Mouse (Mus musculus) T-cell, adult 2 months (primary cell): Measurements from ENCODE around the gene Tmem150c.

Source experiments
- DNase-seq: peaks from one replicate; pipeline ENCODE4 v3.0.0; 2022; ENCODE audit warnings: low spot score

Gene Tmem150c

DNA sequence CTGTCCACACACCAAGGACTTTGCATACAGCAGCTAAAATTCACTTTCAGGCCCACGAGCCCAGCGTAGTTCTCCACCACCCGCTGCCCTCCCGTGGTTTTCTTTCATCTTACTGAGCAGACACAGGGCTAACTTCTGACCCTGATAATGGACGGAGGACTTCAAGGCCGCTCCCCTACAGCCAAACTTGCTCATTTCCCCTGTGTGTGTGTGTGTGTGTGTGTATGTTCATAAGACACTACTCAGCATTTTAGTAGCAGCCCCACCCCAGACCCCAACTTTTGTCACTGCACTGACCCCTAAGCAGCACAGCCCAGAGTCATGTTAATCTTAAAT lies at the start of gene Tmem150c:
TSS of gene Tmem150c (minus strand) at position 171 of the 336 bp plus-strand sequence.
- no peak for DNase-seq

DNA sequence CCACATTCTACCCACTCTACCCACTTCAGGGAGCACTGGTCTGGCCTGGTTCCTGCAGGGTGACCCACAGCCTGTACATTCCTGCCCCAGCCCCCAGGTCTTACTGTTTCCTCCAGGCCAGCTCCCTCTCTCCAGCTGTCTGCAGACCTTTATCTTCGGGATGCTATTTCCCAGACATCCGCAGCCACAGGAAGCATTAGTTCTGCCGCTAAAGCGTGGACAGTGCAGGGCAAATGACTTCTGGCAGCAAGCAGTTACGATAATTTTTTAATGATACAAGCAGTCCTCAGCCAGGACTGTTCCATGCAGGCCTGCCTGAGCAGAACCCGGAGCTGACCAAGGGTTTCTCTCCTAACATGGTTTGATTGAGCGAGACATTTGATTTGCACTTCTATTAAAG lies 49.5 kb upstream of the Tmem150c start:
- DNase-seq: no peak

DNA sequence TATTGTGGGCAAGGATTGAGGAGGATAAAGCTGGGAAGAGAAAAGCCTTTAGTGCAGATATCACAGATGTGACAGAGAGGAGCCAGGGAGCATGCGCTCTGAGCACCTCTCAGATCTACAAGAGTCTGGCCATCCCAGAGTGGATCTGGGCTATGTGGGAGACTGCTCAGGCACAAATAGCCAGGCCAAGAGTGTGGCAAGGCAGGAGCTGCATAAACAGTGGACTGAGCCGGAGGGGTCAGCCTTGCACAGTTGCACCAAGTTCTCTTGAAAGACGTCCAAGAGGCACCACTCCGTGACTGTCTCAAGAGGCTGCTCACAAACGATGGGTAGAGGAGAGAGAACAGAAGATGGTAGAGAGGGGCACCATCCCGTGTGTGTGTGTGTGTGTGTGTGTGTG lies 47.1 kb upstream of the Tmem150c start:
- DNase-seq: no peak

DNA sequence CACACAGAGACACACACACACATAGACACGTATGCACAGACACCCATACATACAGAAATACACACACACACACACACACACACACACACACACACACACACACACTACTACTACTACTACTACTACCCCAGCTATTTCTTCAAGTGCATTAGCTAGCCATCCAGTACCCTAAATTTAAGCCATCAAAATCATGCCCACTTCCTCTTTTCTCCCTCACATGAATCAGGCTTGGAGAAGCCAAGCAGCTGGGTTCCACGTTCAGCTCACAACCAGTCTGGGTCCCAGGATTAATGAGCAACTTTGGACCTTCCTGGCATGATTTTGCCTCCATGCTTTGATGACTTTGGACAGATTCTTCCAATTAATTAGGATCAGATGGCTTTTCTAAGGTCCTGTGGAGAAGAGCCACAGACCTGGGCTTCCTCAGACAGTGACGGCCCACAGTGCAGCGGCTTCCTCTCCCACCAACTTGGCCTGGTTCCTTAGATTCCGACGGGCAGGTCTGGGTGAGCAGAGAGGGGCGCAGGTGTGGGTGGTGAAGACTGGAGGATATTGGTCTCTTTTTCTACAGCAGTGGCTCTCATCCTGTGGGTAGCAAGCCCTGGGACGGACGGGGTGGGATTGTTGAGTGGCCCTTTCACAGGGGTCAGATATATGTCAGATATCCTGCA lies 46.0 kb upstream of the Tmem150c start:
- no peak for DNase-seq

DNA sequence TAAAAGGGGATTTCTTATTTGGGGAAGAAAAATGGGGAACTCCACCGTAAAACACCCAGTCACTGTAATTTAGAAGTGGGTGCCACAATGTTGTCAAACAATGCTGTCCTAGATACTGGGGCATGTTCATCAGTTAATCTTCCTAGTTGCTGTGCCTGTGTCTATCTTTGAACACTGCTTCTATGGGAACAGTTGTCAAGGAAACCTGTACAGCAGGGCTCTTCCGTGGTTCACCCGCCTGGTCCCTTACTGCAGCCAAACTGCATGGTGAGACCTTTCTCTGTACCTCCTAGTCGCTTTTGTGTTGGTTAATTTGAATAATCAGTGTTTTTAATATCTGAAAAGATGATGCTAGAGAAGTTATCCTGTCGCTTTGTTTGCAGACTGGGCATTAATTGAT lies 41.2 kb upstream of the Tmem150c start:
- no peak for DNase-seq

DNA sequence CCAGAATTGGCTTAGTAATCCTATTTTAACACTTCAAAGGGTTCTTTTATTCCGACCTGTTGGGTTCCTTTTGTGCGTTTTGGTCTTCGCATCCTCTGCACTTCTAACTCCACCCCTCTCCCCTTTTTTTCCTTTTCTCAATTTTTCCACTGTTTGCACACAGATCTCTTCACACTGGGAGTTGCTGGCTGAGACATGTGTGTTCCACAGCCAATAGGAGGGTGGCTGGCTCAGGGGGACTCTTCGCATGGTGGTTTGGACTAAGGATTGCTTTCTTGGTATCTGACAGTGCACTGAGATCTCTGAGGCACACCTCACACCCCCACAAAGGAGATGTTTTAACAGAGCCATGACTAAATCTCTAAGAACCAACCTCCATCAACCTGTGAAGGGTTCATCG lies 40.7 kb upstream of the Tmem150c start:
- DNase-seq: no peak

DNA sequence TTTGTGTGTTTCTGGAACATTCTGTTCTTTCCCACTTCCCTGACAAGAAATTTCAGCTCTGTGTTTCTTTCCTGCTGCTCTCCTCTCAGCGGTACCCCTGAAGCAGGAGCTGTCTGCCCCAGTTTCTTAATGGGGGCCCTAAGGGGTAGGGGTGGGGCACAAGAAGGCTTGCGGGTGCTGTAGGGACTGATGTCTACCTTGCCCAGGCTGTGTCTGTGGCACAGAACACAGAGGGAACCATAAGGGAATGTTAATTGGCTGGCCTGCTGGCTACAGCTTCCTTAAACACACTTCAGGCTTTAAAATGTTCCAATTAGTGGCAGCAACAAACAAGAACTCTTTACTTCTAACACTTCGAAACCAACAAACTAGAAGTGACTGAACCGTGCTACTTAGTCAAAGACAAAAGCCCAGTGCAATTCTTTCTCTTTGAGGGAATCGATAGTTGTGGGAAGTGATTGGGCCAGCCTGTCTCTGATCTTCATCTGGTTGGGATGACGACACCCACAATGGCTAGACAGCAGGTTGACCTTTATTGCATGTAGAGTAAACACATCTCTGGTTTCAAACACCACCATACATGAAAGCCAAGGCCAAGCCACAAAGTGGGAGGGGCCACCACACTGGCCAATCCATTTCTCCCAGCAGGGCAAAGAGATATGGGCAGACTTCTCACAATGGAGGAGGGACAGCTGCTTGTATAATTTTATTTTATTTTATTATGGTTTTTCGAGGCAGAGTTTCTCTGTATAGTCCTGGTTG lies 39.7 kb upstream of the Tmem150c start:
- no peak for DNase-seq

DNA sequence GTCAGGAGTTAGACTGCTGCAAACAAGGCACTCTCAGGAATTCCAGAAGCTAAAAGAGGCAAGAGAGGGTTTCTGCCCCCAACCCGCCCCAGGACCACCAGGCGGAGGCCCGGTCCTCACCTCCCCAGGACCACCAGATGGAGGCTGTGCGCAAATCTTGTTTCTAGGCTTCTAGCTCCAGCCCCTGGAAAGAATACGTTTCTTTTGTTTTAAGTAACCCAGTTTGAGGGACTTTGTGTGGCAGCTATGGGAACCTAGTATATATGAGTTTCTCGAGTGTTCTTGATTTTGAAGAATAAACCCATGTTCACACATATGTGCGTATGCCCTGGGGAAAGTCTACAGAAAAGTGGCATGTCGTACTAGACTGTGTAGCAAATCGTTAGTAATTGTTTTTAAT lies 37.9 kb upstream of the Tmem150c start:
- DNase-seq: no peak

DNA sequence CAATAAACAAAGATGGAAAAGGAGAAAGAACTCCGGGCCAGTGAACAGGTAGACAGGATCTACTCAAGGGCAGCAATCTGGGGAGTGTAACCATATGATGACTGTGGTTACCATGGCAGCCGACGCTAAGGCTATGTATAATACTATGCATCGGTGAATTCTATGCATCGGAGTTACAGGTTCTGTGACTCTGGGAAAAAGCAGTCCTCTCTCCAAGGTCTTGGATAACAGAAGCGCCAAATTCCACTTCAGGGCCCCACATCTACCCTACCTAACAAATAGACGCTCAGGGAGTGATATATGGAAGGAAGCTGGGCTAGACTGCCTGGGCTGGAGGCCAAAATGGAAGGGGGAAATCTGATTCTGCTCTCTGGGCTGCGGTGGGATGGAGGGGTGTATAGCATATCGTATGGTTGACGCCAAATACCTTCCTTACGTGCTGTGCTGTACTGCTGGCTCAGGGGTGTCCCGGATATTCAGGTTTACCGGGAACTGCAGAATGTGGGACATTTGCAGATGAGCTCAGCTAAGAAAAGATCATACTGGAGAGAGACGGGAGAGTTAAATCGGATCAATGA lies 37.3 kb upstream of the Tmem150c start:
- no peak for DNase-seq

DNA sequence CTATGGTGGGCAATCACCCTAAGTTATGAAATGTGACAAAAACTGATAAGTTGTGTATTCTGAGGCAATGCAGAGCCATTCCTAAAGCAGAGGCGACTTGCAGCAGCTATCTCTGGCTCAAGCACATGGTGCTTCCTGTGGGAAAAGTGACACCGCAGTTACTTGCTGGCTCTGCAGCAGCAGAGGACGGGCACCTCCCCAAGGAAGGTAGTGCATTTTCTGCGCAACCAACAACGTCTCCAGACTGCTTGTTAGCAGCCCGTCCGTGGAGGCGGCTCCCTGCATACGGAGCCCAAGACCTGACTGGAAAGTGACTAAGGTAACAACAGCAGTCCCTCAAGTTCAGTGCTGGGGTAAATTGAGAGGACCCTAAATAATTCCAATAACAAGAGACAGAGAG lies 36.8 kb upstream of the Tmem150c start:
- DNase-seq: no peak

DNA sequence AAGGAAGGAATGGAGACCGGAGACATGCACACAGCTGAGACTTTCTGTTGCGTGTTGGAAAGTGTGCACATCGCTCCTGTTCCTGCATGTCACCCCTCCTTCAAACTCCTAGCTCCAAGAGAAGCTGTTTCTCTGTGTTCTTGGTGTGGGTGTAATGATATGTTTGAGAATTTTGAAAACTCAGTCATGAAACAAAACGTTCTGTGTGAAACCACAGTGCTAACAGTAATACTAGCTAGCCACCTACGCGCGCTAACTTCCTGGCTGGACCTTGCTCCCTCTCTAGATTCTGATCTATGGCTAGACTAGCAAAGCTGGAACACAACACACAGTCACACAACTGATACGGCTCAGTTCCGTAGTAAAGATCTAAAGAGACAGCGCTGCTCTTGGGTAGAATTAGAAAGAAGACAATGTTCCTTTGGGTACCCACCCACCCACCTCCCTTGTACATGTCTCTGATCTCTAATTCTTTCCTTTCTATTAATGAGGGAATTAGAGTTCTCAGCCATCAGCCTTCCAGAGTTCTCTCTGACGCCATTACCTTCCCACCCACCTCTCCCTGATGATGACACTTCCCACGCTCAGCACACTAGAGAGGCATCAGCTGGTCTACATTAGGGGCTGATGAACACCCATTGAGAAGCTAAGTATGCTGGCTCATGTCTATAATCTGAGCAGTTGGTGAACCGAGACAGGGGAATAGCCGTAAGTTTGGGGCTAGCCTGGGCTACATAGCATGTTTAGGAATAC lies 32.0 kb upstream of the Tmem150c start:
- DNase-seq: no peak

DNA sequence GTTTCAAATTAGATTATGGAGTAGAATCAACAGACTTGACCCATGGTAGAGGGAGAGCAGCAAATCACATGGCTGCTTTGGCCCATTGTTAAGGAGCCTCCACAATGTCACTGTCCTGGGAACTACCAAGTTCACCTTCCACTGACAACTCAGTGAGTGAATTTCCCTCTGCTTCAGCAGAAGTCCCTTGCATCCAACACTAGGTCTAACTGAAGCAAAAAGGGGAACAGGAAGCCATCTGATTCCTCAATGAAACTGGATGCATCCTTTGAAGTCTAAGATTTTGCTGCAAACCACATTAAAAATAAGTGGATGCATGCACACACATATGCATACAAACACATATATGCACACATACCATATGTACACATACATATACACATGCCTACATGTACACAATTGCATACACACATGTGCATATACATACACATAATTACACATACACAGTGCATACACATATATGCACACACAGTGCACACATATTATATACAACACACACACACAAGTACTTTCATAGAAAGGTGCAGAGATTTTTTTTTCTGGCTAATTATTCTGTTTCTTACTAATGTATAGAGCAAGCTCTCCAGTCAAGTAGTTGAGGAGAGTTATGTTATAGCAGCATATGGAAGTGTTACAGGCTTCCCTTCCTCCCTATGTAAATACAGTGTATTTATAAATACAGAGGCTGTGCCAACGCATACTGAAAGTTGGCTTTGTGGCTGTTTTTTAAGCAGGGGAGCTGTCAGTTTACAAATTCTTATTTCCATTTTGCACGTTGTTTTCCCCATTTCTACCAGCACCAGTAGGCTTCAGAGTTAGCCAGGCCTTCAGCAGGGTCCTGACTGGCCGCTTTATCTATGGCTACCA lies 27.7 kb upstream of the Tmem150c start:
- DNase-seq: no peak

DNA sequence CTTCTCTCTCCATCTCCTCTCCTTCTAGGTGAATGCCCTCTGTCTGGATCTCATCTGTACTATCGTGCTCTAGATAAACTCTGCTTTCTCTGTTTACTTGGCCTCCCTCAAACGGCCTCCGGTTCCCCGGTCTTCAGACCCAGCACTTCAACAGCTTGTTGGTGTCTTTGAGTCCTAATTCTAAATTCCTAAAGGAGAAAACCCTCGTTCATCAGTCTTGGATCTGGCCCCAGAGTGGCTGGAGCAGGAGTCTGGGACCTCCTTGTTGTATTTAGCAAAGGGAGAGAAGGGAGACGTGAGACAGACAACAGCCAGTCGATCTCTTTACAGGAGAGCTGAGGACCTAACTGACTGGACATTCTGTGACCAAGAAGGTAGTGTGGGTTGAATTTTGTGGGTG lies 27.0 kb upstream of the Tmem150c start:
- no peak for DNase-seq

DNA sequence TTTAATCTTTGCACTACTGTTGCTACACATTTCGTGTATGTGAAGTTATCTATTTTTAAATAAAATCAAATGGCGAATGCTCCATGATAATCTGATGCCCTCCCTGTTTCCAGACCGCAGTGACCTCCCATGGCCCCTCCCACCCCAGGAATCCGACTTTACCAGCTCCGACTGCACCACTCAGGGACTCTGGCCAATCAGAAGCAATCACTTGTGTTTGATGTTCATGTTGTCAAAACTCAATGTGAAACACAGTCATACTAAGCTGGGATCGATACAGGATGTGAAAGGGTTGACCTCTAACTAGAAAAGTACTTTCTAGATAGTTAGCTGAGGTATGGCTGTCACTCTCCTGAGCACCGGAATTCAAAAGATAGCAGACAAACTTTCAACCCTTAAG lies 26.3 kb upstream of the Tmem150c start:
- DNase-seq: no peak

DNA sequence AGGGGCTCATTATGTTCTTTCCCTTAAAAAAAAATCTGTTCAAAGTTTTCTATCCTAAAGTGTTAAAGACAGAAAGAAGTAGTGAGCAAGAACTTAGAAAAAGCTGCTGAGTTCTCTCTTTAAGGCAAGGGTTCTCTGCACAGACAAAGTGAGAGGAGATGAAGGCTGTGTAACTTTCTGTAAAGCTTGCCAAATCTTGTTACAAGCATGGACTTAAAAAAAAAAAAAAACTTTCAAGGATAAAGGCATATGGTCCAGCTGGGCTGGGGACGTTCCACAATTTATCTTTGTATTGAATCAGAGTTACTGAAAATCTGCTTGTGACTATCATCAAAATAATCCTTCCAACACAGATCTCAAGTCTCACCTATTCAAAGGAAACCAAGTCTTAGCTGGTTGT lies 21.4 kb upstream of the Tmem150c start:
- no peak for DNase-seq

DNA sequence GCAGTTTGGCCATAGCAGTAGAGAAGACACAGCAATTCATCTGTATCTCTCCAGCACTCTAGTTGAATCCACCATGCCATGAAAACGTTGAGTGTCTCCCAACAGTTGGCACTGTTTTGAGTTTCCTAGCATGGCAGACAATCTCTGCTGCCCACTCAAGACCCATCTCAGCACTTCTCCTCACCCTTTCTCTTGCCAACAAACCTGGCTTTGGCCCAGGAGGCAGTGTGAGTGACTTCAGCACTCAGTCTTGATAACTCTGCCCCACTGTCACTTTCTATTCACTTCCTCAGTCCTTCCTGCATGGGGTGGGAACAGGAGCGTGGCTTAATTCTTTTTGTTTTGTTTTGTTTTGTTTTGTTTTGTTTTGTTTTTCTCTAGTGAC lies 19.2 kb upstream of the Tmem150c start:
- no peak for DNase-seq

DNA sequence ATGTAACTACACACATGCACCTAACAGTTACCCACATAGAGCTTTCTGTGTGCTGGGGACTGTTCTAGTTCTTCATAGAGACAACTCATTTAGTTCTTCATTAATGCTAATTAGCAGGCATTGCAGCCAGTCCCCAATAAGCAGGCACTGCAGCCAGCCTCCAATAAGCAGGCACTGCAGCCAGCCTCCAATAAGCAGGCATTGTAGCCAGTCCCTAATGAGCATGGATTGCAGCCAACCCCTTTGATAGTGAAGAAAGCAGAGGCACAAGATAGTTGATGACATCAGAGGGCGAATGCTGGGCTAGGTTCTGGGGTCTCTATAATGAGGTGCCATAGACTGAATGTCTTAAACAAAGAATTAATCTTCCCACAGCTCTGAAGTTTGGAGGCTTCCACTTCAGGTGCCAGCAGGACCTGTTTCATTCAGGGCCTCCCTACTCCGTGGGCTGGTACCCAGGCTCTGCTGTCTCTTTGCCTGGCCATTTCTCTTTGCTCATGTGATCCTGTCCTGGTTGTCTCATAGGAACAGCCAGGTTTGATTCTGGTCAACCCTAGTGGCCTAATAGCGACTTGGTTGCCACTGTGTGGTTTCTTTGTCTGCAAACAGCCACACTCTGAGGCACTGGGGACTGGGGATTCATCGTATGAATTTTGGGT lies 18.6 kb upstream of the Tmem150c start:
- DNase-seq: no peak

DNA sequence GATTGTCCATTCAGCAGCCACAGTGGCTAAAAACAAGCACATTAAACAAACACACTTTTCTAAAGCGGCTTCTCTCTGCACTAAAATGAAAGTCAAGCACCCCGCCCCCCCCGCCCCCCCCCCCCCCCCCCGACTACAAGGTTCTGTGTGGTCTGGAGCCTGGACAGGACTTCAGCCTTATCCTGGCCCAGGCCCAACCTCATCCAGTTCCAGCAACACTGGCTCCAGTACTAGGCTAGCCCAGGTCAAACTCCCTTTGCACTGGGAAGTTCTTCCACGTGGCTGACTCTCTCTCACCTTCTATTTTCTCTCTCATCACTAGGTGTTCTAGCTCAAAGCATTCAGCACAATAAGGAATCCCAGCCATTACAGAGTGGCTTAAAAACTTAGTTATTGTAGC lies 17.9 kb upstream of the Tmem150c start:
- DNase-seq: no peak

DNA sequence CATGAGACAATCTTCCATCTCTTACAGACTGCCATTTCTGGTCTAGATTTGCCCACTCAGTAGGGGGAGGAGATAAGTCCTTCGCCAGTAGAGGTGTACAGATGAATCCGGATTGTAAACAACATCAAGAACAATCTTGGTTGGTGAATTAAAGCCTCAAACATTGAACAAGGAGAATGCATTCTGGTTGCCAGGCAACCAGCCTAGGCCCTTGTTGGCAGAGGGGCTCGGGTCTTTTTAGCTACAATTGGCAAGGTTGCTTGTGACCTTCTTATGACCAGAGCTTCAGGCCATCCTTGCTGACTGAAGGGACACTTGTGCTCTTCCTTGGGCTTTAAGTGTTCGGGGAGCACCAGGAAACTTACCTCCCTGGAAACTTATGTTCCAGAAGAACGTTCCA lies 16.5 kb upstream of the Tmem150c start:
- no peak for DNase-seq

DNA sequence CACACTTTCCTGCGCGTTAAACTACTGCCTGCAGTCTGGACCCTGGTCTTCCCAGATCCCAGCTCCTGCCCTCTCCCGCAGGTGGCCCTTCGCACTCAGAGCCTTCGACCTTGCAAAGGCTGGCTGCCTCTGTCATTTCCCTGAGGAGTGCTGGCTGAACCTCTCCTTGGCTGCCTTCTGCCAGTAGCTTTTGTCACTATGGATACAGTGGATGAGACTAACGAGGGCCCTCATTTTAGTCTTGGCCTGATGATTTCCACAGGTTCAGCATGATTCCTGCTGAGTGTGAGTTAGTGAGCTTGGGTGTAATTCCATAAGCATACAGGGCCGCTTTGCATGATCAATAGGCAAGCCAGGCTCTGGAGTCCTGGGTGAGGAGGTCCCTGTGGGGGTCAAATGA lies 16.0 kb upstream of the Tmem150c start:
- DNase-seq: no peak

DNA sequence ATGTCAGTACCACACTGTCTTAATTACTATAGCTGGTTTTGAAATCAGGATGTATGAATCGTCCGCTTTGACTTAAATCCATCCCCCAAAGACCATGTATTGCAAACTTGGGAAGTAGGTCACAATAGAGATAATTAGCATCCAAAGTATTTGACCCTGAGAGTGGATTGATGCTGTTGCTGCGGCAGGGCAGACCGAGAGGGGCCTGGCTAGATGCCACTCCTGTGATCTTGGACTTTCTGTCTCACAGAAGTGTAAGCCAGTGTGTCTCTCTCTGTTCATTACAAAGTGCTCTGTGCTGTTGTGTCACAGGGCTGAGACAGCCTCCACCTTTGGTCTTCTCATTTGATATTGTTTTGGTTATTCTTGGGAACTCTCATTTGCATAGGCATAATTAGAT lies 12.5 kb upstream of the Tmem150c start:
- no peak for DNase-seq
